ENCODE assay signal across 8 mouse cellular contexts in the genomic region with DNA sequence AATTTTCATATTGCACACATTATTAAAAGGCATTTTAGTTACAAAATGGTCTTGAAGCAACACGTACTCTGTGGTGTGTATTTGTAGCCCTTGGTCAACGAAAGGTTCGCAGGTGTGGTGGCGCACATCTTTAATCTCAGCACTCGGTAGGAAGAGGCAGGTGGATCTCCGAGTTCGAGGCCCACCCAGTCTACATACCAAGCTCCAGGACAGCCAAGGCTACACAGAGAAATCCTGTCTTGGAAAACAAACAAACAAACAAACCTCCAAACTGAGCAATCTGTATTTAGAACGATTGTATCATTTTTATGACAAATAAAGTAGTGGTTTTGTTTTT. TPM values are rescaled to one million over a fixed set of nuclear protein-coding genes. Genes with fewer than 3 reads are reported as not detected.
DNase-seq lines count a peak whose midpoint lies in the region; ATAC-seq and TF ChIP-seq lines count a peak whose summit lies in the region.

No protein-coding gene starts in this region.

- TF ChIP-seq POLR2A in small intestine, adult 2 months (IDR thresholded peaks at IDR 0.05; ENCODE audit: low read depth, low read length) = no peak

- WGBS in intestine, embryonic 16.5 days = 71% methylated on average over 8 of the region's 8 CpGs
- WGBS in small intestine, adult 2 months = 30% methylated on average over 8 of the region's 8 CpGs

- no peaks in the 10 kb centered on the region for H3K27me3 ChIP-seq in intestine, embryonic 16.5 days (replicated peaks; ENCODE audit: control insufficient read depth, insufficient read depth, low read length)
- no peaks in the 10 kb centered on the region for H3K27me3 ChIP-seq in small intestine, adult 2 months (ENCODE audit: control insufficient read depth, insufficient read depth, low read length)

- no peak overlapping the region for H3K27ac ChIP-seq in layer of hippocampus, adult 2 months
- peak overlapping the region; percentile 94 for H3K27ac ChIP-seq in intestine, embryonic 16.5 days (ENCODE audit: low read length)
- no peak overlapping the region for H3K27ac ChIP-seq in small intestine, adult 2 months (ENCODE audit: insufficient read depth, low read depth, low read length)

- peaks cover 18% of the 10 kb centered on the region for H3K4me1 ChIP-seq in intestine, embryonic 16.5 days (ENCODE audit: control insufficient read depth, insufficient read depth, low read length)
- no peaks in the 10 kb centered on the region for H3K4me1 ChIP-seq in small intestine, adult 2 months (ENCODE audit: control insufficient read depth, insufficient read depth, insufficient read length, low read length)

- 0 out of 2 replicates have a peak, but pooled peaks cover 2% of the 10 kb centered on the region for H3K36me3 ChIP-seq in intestine, embryonic 16.5 days (ENCODE audit: control insufficient read depth, insufficient read depth, low read length)
- no peaks in the 10 kb centered on the region for H3K36me3 ChIP-seq in small intestine, adult 2 months (ENCODE audit: control insufficient read depth, insufficient read depth, low read length)

- H3K9me3 ChIP-seq in intestine, embryonic 16.5 days (ENCODE audit: control insufficient read depth, low read length) = no peaks in the 10 kb centered on the region

- ATAC-seq in intestine, embryonic 16.5 days = no peak

- H3K9ac ChIP-seq in intestine, embryonic 16.5 days (ENCODE audit: low read depth, low read length) = peak overlapping the region; percentile 99

- DNase-seq in layer of hippocampus, adult 2 months (ENCODE audit: low spot score in 2 of 2) = no peak
- no peak for DNase-seq in layer of hippocampus, postnatal 14 days (ENCODE audit: low spot score in 2 of 2)
- peak; percentile 13 for DNase-seq in c-Kit-negative CD71-positive TER-119-positive erythroid progenitor cells, embryonic 14.5 days (ENCODE audit: low read depth, low spot score)
- DNase-seq in left cerebral cortex, adult 9 months (ENCODE audit: low spot score in 2 of 2) = no peak
- no peak for DNase-seq in left cerebral cortex, postnatal 4 days
- no peak for DNase-seq in left cerebral cortex, postnatal 10 days (ENCODE audit: extremely low spot score in 1 of 2, low spot score in 2 of 2)

- intact Hi-C loops in left cerebral cortex, postnatal 4 days (cut with DNase I) = no loop called here
- intact Hi-C loops in left cerebral cortex, postnatal 10 days (cut with DNase I) = no loop called here

- peak overlapping the region; percentile 74 for H3K4me3 ChIP-seq in layer of hippocampus, adult 2 months
- peak overlapping the region; percentile 97 for H3K4me3 ChIP-seq in intestine, embryonic 16.5 days (ENCODE audit: low read length)
- H3K4me3 ChIP-seq in small intestine, adult 2 months (ENCODE audit: low read depth, low read length) = peak overlapping the region; percentile 99

- no peak for TF ChIP-seq CTCF in layer of hippocampus, adult 2 months (conservative IDR thresholded peaks at IDR 0.05)
- TF ChIP-seq CTCF in small intestine, adult 2 months (IDR thresholded peaks at IDR 0.05; ENCODE audit: extremely low read depth, insufficient read length, insufficient replicate concordance, low read depth, low read length) = no peak

- H3K4me2 ChIP-seq in intestine, embryonic 16.5 days (ENCODE audit: low read depth, low read length) = peak overlapping the region; percentile 85

RNA-seq across cellular contexts. Expression of a gene that starts 1.2 kb away (rescaled TPM):
- total RNA-seq in layer of hippocampus, adult 2 months (2021) = 1 to 10 TPM; 4.7 to 4.8 TPM
- 1 to 10 TPM; 3.0 to 4.0 TPM for total RNA-seq in layer of hippocampus, postnatal 14 days (2021)
- 12.2 and 13.1 TPM in 2 replicates for polyA plus RNA-seq in intestine, embryonic 16.5 days (2015; fragmentation: Nextera tagmentation; extraction: Ambion mirVana)
- polyA plus RNA-seq in small intestine, adult 2 months (2012; rRNA removed) = 1.1 and 1.9 TPM in 2 replicates
- total RNA-seq in left cerebral cortex, postnatal 4 days (2021) = 1 to 10 TPM; 5.8 to 6.9 TPM
- total RNA-seq in left cerebral cortex, postnatal 10 days (2021) = 1 to 10 TPM; 4.3 to 4.7 TPM

RNA-seq across cellular contexts. Expression of a gene that starts 54.6 kb away (rescaled TPM):
- not detected for total RNA-seq in layer of hippocampus, adult 2 months (2021)
- total RNA-seq in layer of hippocampus, postnatal 14 days (2021) = under 1 TPM in 1 of 2 experiments, not detected in 1; 0.17 TPM
- 0.05 and 0.10 TPM in 2 replicates for polyA plus RNA-seq in intestine, embryonic 16.5 days (2015; fragmentation: Nextera tagmentation; extraction: Ambion mirVana)
- not detected in 2 replicates for polyA plus RNA-seq in small intestine, adult 2 months (2012; rRNA removed)
- not detected for total RNA-seq in left cerebral cortex, postnatal 4 days (2021)
- not detected for total RNA-seq in left cerebral cortex, postnatal 10 days (2021)
